Mouse (Mus musculus) gastrocnemius, adult 8-10 months (tissue): ENCODE measurements around the gene Cuedc1. TPM values are rescaled to one million over a fixed set of nuclear protein-coding genes. Genes with fewer than 3 reads are reported as not detected.

Source experiments
- DNase-seq, 2 experiments: peaks; one replicate each; pipeline ENCODE4 v3.0.0; 2022; ENCODE audit warnings: low spot score in 2 of 2
- total RNA-seq, 4 experiments: library from RNA; stranded (reverse); gene quantifications; 2 replicates each; pipeline ENCODE4 v1.2.4; 2022

Gene Cuedc1
- total RNA-seq, 4 experiments from 2014 or later: 108 to 156 (median 116) TPM

- no peak for DNase-seq
Measured at GRCm38 (mm10) chr11:88117356-88118090, 19.7 kb downstream of the Cuedc1 start.

GRCm38 (mm10) chr11:88118091-88118440 is 20.2 kb downstream of the Cuedc1 start:
- DNase-seq: no peak

GRCm38 (mm10) chr11:88118817-88119642 is 21.2 kb downstream of the Cuedc1 start:
- DNase-seq: peak; percentile 84 to 93

- no peak for DNase-seq
Measured at GRCm38 (mm10) chr11:88122545-88122944, 24.7 kb downstream of the Cuedc1 start.

GRCm38 (mm10) chr11:88123021-88123420 is 25.2 kb downstream of the Cuedc1 start:
- no peak for DNase-seq

- DNase-seq: no peak
Measured at GRCm38 (mm10) chr11:88123731-88124130, 25.9 kb downstream of the Cuedc1 start.

GRCm38 (mm10) chr11:88125483-88125882 is 27.6 kb downstream of the Cuedc1 start:
- no peak for DNase-seq

- DNase-seq: no peak
Measured at GRCm38 (mm10) chr11:88126306-88126793, 28.5 kb downstream of the Cuedc1 start.

- no peak for DNase-seq
Measured at GRCm38 (mm10) chr11:88128461-88128860, 30.6 kb downstream of the Cuedc1 start.

GRCm38 (mm10) chr11:88129281-88129680 is 31.4 kb downstream of the Cuedc1 start:
- no peak for DNase-seq

GRCm38 (mm10) chr11:88129935-88130334 is 32.1 kb downstream of the Cuedc1 start:
- peak; percentile 59 to 61 for DNase-seq

- peak; percentile 69 to 71 for DNase-seq
Measured at GRCm38 (mm10) chr11:88131847-88132246, 34.0 kb downstream of the Cuedc1 start.

- DNase-seq: no peak
Measured at GRCm38 (mm10) chr11:88135218-88135617, 37.4 kb downstream of the Cuedc1 start.

- no peak for DNase-seq
Measured at GRCm38 (mm10) chr11:88137814-88138425, 40.1 kb downstream of the Cuedc1 start.

- no peak for DNase-seq
Measured at GRCm38 (mm10) chr11:88139256-88139861, 41.5 kb downstream of the Cuedc1 start.

GRCm38 (mm10) chr11:88140066-88141060 is 42.5 kb downstream of the Cuedc1 start:
- no peak for DNase-seq

GRCm38 (mm10) chr11:88142362-88142761 is 44.5 kb downstream of the Cuedc1 start:
- no peak for DNase-seq

- DNase-seq: no peak
Measured at GRCm38 (mm10) chr11:88144100-88144499, 46.2 kb downstream of the Cuedc1 start.

- DNase-seq: no peak
Measured at GRCm38 (mm10) chr11:88145214-88146006, 47.6 kb downstream of the Cuedc1 start.
